Mouse (Mus musculus): ENCODE measurements around the gene Gm26558.

Gm26558 gene

DNA sequence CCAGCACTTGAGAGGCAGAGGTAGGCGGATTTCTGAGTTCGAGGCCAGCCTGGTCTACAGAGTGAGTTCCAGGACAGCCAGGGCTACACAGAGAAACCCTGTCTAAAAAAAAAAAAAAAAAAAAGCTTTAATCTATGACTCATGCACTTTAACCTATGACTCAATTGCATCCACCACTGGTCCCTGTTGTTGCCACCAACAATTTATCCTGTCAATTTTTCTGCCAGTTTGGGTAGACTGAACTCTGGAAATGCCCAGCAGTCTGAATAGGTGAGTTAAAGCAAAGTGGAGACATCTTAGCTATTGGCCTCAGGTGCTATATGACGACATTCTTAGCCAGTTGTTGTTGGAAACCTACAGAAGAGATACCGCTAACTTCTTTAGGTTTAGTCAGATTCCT is 12.4 kb downstream of the Gm26558 start:
- intact Hi-C loops (cut with DNase I), result no loop called here

DNA sequence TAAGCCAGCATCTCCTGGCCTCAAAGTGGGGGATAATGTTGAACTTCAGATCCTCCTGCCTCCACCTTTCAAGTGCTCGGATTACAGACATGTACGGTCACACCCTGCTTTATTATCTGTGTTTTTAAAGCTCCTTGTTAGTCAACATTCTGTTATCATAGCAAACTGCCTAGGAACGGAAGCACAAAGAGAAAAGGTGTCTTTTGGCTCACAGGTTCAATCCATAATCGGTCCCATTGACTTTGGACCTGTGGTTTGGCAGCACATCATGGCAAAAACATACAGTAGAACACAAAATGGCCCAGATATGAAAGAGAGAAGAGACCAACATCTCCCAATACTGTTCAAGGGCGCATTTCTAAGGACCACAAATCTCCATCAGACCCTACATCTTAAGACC is 13.6 kb downstream of the Gm26558 start:
- intact Hi-C loops (cut with DNase I), result no loop called here

DNA sequence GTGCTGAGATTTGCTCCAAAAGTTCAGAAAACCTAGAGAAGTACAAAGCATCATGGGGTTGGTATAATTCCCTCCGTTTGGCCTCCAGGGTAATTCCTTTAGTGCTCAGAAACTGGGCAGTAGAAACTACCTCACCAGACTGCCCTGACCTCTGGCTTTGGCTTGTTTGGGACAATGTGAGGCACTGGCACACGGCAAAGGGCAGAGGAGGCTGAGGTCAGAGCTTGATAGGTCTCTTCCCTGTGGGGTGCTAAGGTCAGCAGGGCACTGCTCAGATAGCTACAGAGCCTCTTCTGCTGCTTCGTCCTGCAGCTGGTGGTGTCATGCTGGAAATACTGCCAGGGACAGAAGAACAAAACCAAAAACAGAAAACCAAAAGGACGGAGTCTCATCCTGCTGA is 14.2 kb downstream of the Gm26558 start:
- intact Hi-C loops (cut with DNase I), result no loop called here

DNA sequence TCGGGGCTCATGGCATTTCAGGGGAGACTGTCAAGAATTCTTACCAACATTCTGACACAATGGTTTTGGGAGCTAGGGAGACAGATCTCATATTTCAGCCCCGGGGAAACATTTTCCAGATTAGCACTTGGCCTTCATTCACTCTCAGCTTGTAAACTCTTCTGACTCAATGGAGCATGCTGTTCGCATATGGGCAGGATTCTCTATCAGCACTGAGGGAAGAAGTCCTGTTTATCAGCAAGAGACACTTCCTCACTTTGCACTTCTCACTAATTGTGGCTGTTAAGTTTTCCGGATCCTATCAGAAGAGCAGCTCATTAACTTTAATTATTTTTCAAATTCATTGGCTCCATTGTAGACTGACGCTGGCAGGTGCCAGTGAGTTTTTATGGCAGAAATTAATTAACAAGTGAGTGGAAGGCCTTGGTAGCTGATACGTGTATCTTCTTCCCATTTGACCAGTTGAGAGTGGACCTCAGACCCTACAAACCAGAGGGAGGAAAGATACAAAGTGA is 16.6 kb downstream of the Gm26558 start:
- intact Hi-C loops (cut with DNase I), result no loop called here

DNA sequence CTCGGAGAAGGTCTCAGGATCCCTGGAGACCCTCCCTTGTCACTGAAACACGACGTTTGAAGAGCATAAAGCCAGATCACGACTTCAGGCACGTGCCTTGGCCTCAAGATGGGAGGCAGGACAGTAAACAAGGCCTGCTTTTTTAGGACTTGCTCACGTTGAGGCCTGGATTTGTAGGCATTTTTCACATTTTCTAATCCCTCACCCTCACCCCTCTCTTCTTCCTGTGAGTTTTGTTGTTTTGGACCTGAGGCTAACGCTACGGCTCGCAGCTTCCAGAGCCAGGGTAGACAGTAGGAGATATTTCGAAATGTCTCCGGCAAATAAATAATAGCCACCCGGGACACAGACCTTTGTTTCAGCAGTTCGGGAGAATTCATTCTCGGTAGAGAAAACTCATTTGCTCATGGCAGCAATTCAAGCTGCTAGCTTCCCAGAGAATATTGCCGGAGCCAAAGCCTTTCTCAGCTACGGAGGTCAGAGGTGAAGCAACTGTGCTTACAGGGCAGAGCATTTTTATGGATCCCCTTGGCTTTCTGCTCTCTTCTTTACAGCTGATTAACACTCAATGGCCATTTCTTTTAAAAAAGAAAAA is 18.8 kb downstream of the Gm26558 start:
- intact Hi-C loops (cut with DNase I), result no loop called here

DNA sequence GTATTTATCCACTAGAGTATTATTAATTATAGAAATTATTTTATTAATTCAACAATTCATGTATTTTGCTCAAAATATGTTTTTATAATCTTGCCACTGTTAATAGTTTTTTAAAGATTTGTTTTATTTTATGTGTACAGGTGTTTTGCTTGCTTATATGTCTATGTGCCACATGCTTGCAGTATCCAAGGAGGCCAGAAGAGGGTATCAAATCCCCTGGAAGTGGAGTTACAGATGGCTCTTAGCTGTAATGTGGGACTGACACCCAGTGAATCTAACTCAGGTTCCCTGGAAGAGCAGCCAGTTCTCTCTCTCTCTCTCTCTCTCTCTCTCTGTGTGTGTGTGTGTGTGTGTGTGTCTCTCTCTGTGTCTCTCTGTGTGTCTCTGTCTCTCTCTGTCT is 20.9 kb downstream of the Gm26558 start:
- intact Hi-C loops (cut with DNase I), result no loop called here

DNA sequence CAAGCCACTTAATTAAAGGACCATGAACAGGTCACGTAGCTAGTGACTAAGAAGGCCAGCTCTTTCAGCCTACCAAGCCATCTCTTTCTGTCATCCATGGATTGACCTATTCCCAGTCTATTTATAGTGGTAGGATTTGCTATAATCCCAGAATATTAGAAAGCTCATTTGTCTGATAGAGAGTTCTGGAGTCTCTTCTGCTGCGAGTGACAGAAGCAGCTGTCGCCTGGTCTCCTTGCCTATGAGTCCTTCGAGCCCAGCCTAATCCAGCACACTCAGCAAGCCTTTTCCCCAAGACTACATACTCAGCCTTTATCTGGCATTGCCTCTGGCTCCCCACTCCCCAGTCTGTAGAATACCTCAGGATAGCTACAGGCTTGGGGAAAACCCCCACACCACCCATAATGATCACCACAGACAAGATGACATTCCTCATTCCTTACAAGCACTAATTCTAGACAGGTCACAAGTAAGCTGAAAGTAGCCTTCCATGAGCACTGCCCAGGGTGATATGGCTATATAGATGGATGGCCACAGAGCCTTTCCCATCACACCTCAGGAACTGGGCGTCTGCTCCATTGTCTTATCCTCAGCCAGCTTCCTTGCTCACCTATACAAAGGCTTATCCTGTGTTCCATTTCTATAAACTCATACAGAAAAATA is 27.7 kb downstream of the Gm26558 start:
- intact Hi-C loops (cut with DNase I), result no loop called here

DNA sequence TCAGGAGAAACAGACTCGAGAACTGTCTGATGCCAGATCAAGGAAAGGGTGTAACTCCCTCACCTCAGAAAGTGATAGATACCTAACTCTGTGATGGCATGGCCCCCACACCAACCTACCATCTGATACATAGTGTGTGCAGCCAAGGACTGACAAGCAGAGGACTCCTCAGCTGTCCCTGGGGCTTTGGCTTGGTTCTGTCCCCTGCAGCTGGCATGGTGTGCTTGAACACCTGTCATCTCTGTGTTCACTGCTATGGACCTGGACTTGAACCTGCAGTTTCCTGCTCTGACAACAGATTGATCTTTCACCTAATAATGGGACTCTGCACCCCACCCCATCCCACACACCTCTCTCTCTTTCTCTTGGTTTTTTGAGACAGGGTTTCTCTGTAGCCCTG is 29.5 kb downstream of the Gm26558 start:
- intact Hi-C loops (cut with DNase I), result no loop called here

DNA sequence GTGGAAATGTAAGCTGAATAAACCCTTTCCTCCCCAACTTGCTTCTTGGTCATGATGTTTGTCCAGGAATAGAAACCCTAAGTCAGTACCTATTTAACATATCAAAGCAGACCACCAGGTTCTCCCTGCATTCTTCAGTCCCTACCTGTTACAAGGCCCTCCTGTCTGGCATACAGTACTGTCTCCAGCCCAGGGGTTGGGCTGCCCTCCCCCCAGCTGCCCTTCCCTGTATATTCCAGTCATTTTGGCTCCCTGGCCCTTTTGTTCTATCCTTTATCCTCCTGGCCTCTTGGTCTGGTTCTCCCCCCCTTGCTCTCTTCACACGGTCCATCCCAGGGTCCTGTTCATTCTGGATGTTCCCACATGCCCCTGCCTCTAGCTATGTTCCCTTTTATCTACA is 30.6 kb downstream of the Gm26558 start:
- intact Hi-C loops (cut with DNase I), result no loop called here

DNA sequence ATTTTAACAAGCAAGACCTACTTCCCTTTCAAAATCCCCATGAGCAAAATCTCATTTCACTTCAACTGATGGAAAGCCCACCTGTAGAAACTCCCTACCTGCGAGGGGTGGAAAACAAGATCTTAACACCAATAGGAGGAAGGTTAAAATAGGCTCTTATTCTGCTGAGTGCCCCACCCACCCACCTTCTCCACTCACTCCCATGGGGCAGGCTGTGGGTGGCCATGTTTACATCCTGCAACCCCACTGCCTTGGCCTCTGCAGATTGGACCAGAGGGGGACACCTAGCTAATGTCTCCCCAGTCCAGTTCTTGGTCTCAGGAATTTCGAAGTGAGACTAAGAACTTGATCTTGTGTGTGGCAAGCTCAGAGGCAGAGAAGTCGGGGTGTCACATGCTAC is 32.0 kb downstream of the Gm26558 start:
- intact Hi-C loops (cut with DNase I), result no loop called here

DNA sequence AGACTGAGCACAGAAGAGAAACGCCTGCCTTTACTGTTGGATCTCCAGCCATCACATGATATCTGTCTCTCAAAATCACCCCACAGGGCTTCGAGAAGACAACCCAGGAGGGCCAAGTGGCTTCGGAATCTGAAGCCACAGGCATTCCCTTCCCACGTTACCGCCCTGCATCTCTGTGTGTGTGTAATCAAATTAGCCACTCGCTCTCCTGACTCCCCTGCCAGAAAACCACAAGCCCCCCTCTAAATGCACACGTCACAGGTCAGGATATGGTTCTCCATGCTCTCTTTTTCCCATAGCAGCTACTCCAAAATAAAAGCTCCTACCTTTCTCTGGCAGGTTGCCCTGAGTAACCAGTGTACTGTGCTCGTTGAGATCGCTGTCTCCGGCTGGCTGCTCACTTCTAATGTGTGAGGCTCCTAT is 32.6 kb downstream of the Gm26558 start:
- intact Hi-C loops (cut with DNase I), result no loop called here

DNA sequence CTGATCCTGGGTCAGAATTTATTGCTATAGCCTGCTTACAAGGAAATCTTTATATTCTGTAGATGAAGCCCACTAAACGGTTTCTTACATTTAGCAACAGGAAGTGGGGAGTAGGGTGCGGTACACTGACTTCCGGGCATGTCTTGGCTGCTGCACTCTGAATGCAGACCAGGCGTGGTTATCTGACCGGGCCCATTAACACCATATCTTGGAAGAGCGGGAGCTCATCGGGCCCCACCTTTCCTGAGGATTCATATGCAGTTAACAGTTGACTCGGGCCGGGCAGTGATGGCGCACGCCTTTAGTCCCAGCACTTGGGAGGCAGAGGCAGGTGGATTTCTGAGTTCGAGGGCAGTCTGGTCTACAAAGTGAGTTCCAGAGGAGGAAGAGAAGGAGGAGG is 33.5 kb downstream of the Gm26558 start:
- intact Hi-C loops (cut with DNase I), result no loop called here

DNA sequence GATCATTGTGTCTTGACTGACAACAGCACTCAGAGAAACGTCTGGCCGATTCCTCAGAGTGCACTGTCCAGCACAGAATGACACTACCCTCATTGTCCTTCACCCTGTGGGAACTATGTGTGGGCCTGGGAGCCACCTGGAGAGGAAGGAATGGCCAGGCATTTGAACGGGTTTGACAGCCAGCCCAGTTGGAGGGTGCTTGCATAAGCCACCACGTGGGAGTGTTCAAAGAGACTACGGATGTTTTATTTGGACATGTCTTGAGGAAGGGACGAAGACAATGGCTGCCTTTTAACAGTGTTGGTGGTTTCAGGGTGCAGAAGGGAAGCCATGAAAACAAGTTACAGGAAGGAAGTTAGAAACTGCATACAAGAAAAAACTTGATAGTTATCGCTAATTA is 36.1 kb downstream of the Gm26558 start:
- intact Hi-C loops (cut with DNase I), result no loop called here

DNA sequence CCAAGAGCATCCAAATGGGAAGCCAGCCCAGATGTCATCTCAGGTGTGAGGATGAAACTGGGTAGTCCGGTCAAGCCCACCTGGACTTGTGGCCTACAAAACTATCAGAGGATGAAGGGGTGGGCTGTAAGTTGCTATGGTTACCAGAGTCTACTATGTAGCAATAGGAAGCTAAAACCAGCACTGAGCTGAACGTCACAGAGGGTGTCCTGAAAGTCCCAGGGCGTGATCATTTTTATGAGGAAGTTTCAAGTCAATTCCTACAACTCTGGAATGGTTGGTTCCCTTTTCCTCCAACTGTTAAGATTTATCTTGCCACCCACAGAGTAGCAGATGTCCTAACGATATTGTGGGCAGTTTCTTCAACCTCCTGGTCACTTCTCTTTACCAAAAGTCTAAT is 39.7 kb downstream of the Gm26558 start:
- intact Hi-C loops (cut with DNase I), result no loop called here

DNA sequence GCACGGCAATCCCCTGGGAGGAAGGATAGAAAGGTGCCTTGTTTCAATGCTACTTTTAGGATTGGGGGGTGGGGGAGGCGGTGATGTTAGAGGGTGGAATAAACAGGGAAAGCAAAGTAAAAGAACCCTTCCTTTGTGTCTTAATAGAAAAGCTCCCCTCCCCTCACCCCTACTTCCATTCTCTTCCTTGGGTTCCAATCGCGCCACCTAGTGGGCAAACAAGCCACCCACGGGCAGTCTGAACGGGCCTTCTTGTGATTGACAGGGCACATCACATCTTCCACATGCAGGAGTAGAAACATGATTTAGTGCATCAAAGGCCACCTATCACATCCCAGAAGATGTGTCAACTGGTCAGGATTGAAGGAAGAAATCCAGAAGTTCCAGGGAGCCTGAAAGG is 41.7 kb downstream of the Gm26558 start:
- intact Hi-C loops (cut with DNase I), result no loop called here

DNA sequence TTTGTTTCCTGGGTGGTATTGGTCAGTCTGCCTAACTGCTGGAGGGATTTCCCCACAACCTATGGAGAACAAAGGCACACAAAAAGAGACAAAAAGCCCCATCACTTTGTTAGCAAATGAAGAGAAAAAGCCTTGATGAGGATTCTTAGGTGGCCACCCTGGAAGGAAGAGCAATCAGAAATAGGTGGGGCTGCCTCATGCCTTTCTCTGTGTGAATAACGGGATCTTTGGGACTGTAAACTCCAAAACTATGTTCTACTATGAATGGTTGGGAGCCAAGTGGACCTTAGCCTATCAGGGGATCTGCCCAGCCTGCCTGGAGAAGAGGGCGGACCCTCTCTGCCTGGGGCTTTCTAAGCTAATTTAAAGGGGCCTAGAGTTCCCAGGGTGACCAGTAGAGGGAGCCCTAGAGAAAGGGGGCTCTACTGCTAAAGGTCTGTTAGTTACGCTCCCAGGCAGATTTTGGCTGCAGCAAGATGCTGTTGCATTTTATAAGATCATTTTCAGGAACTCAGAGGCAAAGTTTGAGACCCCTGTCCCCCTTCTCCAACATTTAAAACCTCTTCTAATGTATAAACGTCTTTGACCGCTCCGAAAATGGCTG is 42.6 kb downstream of the Gm26558 start:
- intact Hi-C loops (cut with DNase I), result no loop called here

DNA sequence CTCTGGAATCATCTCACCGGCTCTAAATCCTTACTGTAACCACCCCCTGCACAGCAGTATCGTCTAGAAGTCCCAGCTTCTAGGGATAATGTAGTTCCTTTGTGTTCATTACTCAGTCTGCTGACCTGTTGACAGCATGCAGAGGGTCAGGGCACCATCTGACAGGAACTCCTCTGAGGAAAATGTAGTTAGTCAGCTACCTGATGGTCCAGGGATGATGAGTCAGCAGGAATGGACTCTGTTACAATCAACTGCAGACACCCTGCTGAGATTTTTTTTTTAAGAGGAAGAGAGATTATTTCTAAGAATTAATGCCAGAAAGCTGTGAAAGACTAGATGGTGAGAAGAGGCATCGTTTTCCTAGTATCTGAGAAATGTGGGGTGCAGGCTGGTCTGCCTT is 45.3 kb downstream of the Gm26558 start:
- intact Hi-C loops (cut with DNase I), result no loop called here

DNA sequence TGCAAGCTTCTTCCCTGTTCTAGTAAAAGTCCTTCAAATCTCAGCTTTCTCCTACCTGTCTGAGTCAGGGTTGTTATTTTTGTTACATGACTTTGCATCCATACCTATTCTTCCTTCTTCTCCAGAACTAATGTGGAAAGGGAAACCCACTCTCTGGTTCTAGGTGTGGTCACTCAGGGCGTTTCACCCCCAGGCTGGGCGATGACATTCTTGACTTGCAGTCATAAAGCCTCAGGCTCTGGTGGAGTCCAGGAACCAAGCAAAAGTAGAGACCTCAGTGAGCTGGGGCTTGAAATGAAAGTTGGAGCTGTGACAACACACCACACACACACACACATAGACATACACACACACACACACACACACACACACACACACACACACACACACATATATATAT is 45.8 kb downstream of the Gm26558 start:
- intact Hi-C loops (cut with DNase I), result no loop called here

DNA sequence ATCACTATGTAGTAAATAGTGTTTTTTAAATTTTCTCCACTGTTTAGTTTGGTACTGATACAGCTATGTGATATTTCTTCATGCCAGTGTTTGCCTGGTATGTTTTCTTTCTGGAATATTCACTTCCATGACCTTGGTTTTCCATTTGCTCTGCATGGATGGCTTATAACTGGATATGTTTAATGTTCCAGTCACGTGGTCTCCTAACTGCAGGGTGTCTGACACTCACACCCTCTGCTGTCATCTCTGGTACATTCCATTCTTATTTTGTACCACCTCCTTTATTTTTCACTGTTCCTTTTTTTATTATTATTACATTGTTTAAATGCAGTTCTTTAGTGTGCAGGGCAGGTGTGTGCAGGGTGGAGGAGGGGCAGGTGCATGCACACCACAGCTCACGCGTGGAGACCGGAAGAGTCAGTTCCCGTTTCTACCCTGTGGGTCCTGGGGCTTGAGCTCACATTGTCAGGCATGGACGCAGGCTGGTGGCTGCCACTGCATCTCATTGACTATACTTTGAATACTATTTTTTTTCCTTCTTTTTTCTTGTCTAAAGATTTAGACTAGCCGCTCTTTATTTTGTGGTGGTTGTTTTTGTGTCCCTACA is 47.1 kb downstream of the Gm26558 start:
- intact Hi-C loops (cut with DNase I), result no loop called here

All from adrenal gland (tissue).